Mouse (Mus musculus): ENCODE results near the gene Blmh.

Blmh gene

GRCm38 (mm10) chr11:76998705-76999226 lies 74.2 kb downstream of the Blmh start:
- no peak for DNase-seq (ENCODE audit: low spot score)

DNA sequence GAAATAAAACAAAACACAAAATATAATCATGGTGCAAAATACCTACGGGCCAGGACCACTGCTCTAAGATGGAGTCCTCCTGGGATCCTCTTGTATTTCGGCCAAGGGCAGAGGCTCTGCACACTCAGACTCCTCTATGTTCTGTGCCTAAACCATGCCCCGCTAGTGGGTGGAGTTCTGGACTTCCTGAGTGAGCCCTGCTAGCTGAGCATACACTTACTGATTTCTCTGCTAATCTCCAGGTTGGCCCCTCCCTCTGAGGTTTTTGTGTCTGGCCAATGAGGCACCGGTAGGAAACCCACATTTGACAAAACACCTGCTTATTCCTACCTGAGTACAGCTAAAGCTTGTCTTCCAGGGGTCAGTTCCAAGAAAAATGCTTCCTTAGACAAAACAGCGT lies 76.1 kb downstream of the Blmh start:
- DNase-seq (ENCODE audit: low spot score) = no peak

DNA sequence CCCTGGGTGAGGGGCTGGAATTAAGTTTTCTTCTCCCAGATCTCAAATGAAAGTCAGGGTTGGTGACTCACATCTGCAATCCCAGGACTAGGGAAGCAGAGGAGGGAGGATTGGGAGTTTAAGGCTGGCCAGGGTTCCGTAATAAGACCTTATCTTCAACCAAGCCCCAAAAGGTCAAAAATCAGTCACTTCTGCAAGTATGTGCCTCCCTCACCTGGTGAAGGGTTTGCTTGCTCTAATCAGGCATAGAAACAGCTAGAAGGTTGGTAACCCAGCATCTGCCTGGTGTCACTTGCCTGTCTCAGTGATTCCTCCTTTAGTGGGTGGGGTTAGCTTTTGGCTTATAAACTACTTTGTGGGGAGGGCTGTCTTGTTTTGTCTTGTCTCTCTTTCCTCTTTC lies 77.8 kb downstream of the Blmh start:
- no peak for DNase-seq (ENCODE audit: low spot score)

DNA sequence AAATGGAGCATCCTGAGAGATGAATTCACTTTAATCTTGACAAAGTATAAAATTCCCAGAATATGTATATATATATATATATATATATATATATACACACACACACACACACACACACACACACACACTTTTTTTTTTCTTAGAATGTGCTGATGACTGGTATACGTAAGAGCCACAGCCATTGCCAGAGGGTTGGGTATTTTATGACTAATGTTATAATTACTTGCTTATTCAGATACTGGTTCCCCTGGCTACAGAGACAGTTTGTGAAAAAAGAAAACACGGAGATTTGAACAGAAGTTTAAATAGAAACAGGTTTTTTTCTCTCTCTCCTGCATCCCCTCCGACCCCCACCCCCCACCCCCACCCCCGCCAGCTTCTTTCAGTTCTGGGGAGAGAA lies 81.3 kb downstream of the Blmh start:
- no peak for DNase-seq (ENCODE audit: low spot score)

- no peak for DNase-seq (ENCODE audit: low spot score)
Measured at GRCm38 (mm10) chr11:77006616-77007015, 82.0 kb downstream of the Blmh start.

GRCm38 (mm10) chr11:77009069-77010025 lies 84.7 kb downstream of the Blmh start:
- DNase-seq (ENCODE audit: low spot score) = no peak

DNA sequence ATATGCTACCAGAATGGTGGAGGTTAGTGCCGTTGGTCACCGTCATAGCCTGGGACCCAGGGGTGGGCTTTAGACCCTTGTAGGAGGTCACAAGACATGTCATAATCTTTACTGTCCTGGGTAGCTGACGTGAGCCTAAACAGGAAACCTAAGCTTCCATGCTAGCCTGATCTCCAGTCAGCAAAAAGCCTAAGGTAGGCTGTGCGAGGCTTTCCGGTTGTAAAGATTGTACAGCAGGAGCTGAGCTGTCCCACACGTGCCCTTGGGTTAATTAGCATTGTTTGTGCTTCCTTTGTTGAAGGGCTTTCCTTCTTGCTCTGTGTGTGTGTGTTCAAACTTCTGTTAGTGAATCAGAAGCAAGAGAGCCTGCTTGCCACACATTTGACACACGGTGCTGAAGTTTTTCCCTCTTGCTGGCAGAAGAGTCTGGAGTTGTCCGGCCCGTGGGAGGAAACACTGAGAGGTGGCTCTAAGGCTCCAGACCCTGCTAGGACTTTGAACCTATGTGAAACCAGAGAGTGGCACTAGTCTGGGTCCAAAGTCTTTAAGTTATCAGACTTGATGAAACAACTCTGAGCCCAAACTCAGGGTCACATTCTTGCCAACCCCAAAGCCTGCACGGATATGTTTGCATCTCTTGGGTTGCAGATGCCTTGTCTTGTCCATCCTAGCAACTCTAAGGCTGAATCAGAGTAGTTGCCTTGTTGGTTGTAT lies 86.3 kb downstream of the Blmh start:
- no peak for DNase-seq (ENCODE audit: low spot score)

DNA sequence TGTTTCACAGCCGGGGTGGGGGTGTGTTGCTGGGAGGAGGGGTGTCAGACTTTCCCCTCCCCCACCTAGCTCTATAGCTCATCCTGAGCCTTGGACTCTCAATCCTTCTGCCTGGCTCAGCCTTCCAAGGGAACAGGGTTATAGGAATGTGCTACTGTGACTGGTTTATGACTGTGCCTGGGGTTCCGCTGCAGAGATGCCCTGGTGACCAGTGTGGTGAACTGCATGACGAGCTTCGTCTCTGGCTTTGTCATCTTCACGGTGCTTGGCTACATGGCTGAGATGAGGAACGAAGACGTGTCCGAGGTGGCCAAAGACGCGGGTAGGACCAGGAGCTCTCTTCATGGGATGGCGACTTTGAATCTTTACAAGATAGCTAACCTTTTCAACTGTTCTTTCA lies 93.4 kb downstream of the Blmh start:
- DNase-seq (ENCODE audit: low spot score) = no peak

DNA sequence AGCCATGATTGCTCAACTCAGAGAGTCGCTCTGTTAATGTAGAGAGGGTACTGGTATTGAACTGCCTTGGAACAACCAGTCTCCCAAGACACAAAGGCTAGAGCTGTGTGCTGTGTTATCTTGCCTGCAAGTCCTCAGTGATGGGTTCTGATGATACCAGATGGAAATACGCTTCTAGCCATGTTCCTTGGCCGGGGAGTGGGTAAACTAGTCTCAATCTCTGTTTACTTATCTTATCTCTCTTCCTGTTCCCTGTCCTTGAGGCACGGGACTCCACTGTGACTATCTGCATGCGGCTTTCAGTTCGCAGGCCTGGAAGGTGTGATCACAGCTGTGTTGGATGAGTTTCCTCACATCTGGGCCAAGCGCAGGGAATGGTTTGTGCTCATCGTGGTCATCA lies 94.9 kb downstream of the Blmh start:
- DNase-seq (ENCODE audit: low spot score) = no peak

GRCm38 (mm10) chr11:77021749-77022396 lies 97.3 kb downstream of the Blmh start:
- DNase-seq (ENCODE audit: low spot score) = no peak

DNA sequence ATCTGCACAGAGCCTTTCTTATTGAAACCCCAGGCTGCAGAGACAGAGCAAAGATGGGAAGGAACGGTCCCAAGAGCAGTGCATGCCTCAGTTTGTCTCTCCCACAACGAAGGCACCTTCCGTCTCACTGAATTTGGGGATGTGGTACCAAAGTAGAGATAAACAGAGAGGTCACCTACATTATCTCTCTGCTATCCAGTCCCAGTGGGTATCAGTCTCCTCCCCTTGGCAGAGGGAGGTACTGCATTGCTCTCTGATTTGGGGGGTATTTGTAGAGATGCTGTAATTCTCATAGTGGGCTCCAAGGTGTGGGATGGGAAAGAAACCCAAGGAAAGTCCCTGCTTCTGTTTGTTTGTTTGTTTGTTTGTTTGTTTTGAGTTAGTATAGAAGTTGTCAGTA lies 102.0 kb downstream of the Blmh start:
- DNase-seq (ENCODE audit: low spot score) = no peak

- no peak for DNase-seq (ENCODE audit: low spot score)
Measured at GRCm38 (mm10) chr11:77028157-77028556, 103.5 kb downstream of the Blmh start.

- no peak for DNase-seq (ENCODE audit: low spot score)
Measured at GRCm38 (mm10) chr11:77031151-77031934, 106.7 kb downstream of the Blmh start.
